In genomic region chr7:62085120-62085849, GRCm38 (mm10) we compare ENCODE assay signal across 9 mouse cellular contexts.
DNase-seq lines count a peak whose midpoint lies in the region; ATAC-seq lines count a peak whose summit lies in the region.
"Had no signal": no experiment of that assay in that cellular context is flagged by ENCODE, and none has a peak within 500 bp of the region (broad histone marks: within the 10 kb centered on the region; RNA-seq: fewer than 3 reads in every experiment).

No protein-coding gene starts in this region.

- H3K4me2 ChIP-seq in neural tube, embryonic 15.5 days = no peak overlapping the region

- peak overlapping the region; percentile 51 for H3K27ac ChIP-seq in neural tube, embryonic 15.5 days (replicated peaks)

- ATAC-seq in cerebellum, adult (ENCODE audit: insufficient number of reproducible peaks, low FRiP score, low TSS enrichment) = no peak
- ATAC-seq in neural tube, embryonic 15.5 days (ENCODE audit: low FRiP score) = peak; percentile 81

- no peak overlapping the region for H3K9ac ChIP-seq in neural tube, embryonic 15.5 days (replicated peaks)

- H3K4me1 ChIP-seq in neural tube, embryonic 15.5 days = no peaks in the 10 kb centered on the region

- DNase-seq in cerebellum, adult 11 months = peak; percentile 6
- DNase-seq in retina, postnatal 1 day = peak; percentile 4
- DNase-seq in retina, embryonic 14.5 days (ENCODE audit: low spot score) = no peak
- DNase-seq in layer of hippocampus, postnatal 10 days (ENCODE audit: low spot score in 2 of 2) = peak; percentile 10 to 29
- DNase-seq in thymus, postnatal 10 days (ENCODE audit: low spot score in 2 of 2) = no peak
- no peak for DNase-seq in spleen, postnatal 4 days (ENCODE audit: low spot score in 2 of 2)

- no peaks in the 10 kb centered on the region for H3K9me3 ChIP-seq in neural tube, embryonic 15.5 days (replicated peaks)

- no peaks in the 10 kb centered on the region for H3K27me3 ChIP-seq in neural tube, embryonic 15.5 days (replicated peaks)

- 0 out of 2 replicates have a peak, but pooled peaks cover 4% of the 10 kb centered on the region for H3K36me3 ChIP-seq in neural tube, embryonic 15.5 days

- no peak overlapping the region for H3K4me3 ChIP-seq in neural tube, embryonic 15.5 days (replicated peaks)
- H3K4me3 ChIP-seq: myocyte had no signal

Comparison
In these comparisons a context has a peak if more than half of its experiments do, and no peak if none do; other contexts are left out.
1. DNase-seq: peak in cerebellum, adult 11 months (single experiment), retina, postnatal 1 day (single experiment) and layer of hippocampus, postnatal 10 days (2 of 2); none in retina, embryonic 14.5 days (single experiment), thymus, postnatal 10 days (0 of 2) and spleen, postnatal 4 days (0 of 2).